Mouse (Mus musculus) lung, embryonic 14.5 days (tissue): ENCODE measurements at regions not wholly inside any gene's neighbourhood (a gene's known extent, or its start where the extent isn't known, plus 50 kb on each side); places are given as distances from the start of the nearest gene placed in this dataset.

Experiments used
- ATAC-seq: fragments of 200-750 bp; cut with Nextera tagmentation; 2 replicates; pipeline ENCODE4 v1.8.0; 2017; ENCODE audit warnings: mild to moderate bottlenecking, moderate TSS enrichment, moderate library complexity; ENCODE audit not compliant: insufficient read depth
- DNase-seq: peaks from one replicate; pipeline ENCODE4 v3.0.0-alpha.2; 2015
- H3K27ac ChIP-seq: fragments of 300-500 bp; sonication (generic); 2 replicates; pipeline ENCODE4 v1.5.1; 2014; ENCODE audit warnings: low read depth, mild to moderate bottlenecking, moderate library complexity
- H3K27me3 ChIP-seq: fragments of 300-500 bp; sonication (generic); 2 replicates; pipeline ENCODE4 v1.6.1; 2014; ENCODE audit warnings: low read length, control low read depth; ENCODE audit not compliant: insufficient read depth
- H3K36me3 ChIP-seq: fragments of 300-500 bp; sonication (generic); 2 replicates; pipeline ENCODE4 v1.6.1; 2014; ENCODE audit warnings: control low read depth; ENCODE audit not compliant: insufficient read depth
- H3K4me1 ChIP-seq: fragments of 300-500 bp; sonication (generic); 2 replicates; pipeline ENCODE4 v1.6.1; 2014; ENCODE audit warnings: antibody characterized with exemption, control low read depth; ENCODE audit not compliant: insufficient read depth
- H3K4me2 ChIP-seq: fragments of 300-500 bp; sonication (generic); 2 replicates; pipeline ENCODE4 v1.6.1; 2014; ENCODE audit warnings: mild to moderate bottlenecking
- H3K4me3 ChIP-seq: fragments of 300-500 bp; sonication (generic); 2 replicates; pipeline ENCODE4 v1.5.1; 2014; ENCODE audit warnings: low read depth, low read length
- H3K9ac ChIP-seq: fragments of 300-500 bp; sonication (generic); 2 replicates; pipeline ENCODE4 v1.6.1; 2014
- H3K9me3 ChIP-seq: fragments of 300-500 bp; sonication (generic); 2 replicates; pipeline ENCODE4 v1.6.1; 2016; ENCODE audit warnings: low read depth, low read length, control low read depth
- CTCF ChIP-seq: IDR thresholded peaks from 2 replicates; pipeline ENCODE4 v1.5.1; 2016; ENCODE audit warnings: antibody characterized with exemption, low read depth
- WGBS: fragments of 180-500 bp; shearing (Covaris S2); extraction: QIAGEN DNeasy Blood & Tissue Kit; methylation state at CpG from one replicate; pipeline ENCODE4 v1.1.7; 2014; 5-methylcytosine and 5-hydroxymethylcytosine counted together

DNA sequence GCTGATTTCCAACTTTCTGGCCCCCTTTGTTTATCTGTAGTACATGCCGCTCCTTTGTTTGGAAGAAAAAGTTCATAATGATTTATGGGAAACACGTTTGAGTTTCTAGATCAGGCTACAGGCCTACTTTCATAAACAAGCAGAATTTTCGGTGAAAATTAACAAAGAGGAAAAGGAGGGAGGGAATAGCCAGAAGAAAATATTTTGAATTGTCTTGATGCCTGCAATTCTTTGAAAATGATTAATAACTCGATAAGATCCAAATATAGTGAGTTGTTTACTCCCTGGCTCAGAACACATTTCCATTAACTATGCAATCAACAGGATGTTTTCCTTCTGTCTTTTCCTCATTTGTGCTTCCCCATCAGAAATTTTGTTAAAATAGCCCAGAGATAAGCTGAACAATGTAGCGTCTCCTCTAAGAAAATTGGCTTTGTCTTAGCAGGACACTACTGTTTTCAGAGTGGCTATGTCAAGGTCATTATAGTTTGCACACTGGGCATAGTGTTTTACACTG, 328.7 kb upstream of the Mmadhc start:
- no peak overlapping the region for H3K27ac ChIP-seq
- DNase-seq (peak; percentile 57), ATAC-seq (no peak; the same call in 1 of the 2 replicates)
- WGBS: 29% methylated on average over 5 of the region's 5 CpGs
- peaks cover 5% of the 10 kb centered on the region; the same call in 1 of the 2 replicates for H3K4me1 ChIP-seq
- no peak overlapping the region for H3K4me3 ChIP-seq
- no peak overlapping the region for H3K9ac ChIP-seq
- no peaks in the 10 kb centered on the region for H3K36me3 ChIP-seq
- no peak for TF ChIP-seq CTCF
- no peaks in the 10 kb centered on the region for H3K27me3 ChIP-seq
- H3K9me3 ChIP-seq: no peaks in the 10 kb centered on the region
- H3K4me2 ChIP-seq: no peak overlapping the region

DNA sequence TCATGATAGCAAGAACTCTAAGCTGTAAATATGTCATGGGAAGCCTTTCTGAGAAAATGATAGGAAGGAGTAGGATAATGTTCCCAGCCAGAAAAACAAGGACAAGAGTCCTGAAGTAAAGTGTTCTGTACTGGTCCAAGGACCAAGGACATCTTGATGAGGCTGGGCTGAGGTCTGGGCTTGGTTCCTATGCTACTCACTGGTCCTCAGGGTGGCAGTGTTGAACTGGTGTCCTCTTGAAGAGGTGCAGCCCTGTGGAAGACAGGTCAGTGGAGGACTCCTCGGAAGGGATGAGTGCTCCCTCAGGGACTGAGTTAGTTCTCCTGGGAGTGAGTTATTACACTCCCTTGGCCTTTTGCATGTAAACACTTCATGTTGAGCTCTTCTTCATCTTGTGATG, 312.5 kb upstream of the Mmadhc start:
- ATAC-seq: peak; percentile 70
- Histone ChIP-seq H3K4me1 (no peaks in the 10 kb centered on the region), H3K9me3 (no peaks in the 10 kb centered on the region), H3K27me3 (no peaks in the 10 kb centered on the region), H3K4me2 (no peak overlapping the region), H3K36me3 (no peaks in the 10 kb centered on the region), H3K4me3 (no peak overlapping the region), H3K27ac (no peak overlapping the region), H3K9ac (no peak overlapping the region)
- DNase-seq: peak; percentile 53
- peak; percentile 50 for TF ChIP-seq CTCF
- 29% methylated on average over 1 of the region's 1 CpGs for WGBS

DNA sequence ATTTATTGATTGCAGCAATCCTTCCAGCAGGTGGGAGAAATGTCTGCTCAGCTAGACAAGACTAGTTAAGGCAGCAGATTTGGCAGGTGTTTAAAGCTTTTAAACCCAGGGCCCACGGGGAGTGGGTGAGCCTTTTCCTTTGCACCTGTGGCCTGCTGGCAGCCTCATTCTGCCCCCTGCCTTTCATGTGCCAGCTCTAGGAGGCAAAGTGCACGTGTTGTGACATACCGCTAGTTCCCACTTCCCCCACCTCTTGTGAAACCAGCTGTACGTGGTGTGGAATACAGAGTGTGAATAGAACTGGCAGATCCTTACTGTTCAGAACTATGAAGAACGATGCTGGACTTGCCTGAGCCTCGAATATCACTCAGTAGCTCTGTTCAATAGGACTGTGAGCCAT, 292.6 kb upstream of the Mmadhc start:
- no peak for DNase-seq
- ATAC-seq: no peak
- H3K27ac ChIP-seq: no peak overlapping the region
- 44% methylated on average over 6 of the region's 6 CpGs for WGBS
- H3K4me2 ChIP-seq: no peak overlapping the region
- no peaks in the 10 kb centered on the region for H3K4me1 ChIP-seq
- TF ChIP-seq CTCF: no peak
- H3K9me3 ChIP-seq: no peaks in the 10 kb centered on the region
- H3K27me3 ChIP-seq: no peaks in the 10 kb centered on the region
- H3K4me3 ChIP-seq: no peak overlapping the region
- H3K9ac ChIP-seq: no peak overlapping the region
- H3K36me3 ChIP-seq: no peaks in the 10 kb centered on the region

DNA sequence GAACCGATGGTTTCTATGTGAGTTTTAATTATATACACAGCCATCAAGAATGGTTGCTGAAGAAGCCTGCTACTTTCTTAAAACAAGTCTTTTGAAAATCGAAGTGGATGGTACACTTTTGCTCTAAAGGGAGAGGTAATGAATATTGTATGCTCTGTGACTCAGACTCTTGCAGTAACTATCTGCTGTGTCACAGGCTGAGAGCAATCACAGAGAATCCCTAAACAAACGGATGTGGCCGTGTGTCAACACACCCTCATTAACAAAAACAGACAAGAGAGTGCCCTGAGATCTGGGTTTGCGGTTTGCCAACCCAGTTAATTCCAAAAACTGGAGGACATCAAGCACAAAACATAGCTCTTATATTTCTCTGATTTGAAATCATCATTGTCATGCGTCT, 292.1 kb upstream of the Mmadhc start:
- ATAC-seq (no peak), DNase-seq (no peak)
- H3K9ac ChIP-seq: no peak overlapping the region
- no peak overlapping the region for H3K27ac ChIP-seq
- no peaks in the 10 kb centered on the region for H3K36me3 ChIP-seq
- no peaks in the 10 kb centered on the region for H3K27me3 ChIP-seq
- no peaks in the 10 kb centered on the region for H3K4me1 ChIP-seq
- WGBS: 54% methylated on average over 6 of the region's 6 CpGs
- H3K4me2 ChIP-seq: no peak overlapping the region
- no peak for TF ChIP-seq CTCF
- no peak overlapping the region for H3K4me3 ChIP-seq
- H3K9me3 ChIP-seq: no peaks in the 10 kb centered on the region

DNA sequence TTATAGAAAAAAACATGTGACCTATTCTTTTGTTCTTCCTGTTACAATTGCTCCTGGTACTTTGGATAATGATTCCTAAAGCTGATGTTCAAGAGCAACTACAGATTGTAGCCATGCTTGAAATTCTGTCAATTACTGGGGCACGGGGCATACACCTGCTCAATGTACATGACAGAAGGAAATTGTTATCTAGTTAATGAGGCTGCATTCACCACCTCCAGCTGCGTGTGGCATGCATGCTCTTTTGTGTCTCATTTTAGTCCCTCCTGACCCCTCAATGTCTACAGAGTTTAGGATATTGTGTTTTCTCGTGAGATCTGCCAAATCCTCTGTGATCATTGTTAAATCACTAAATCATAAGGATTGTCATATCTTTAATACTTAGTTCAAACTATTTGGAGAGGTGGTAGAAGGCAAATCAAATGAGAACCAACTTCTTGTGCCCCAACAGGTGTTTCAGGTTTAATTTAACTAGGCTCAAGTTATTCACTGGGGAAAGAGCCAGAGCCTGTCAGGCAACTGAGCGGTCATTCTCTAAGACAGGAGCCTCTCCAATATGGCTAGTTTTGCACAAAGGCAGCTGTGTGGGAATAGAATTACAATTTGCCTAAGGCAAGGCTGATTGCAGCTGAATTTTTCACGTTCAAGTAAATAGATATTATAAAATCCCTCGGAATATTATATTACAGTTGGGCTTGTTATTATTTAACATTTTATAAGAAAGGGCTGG, 289.9 kb upstream of the Mmadhc start:
- H3K36me3 ChIP-seq: no peaks in the 10 kb centered on the region
- no peak overlapping the region for H3K27ac ChIP-seq
- H3K9me3 ChIP-seq: no peaks in the 10 kb centered on the region
- no peaks in the 10 kb centered on the region for H3K4me1 ChIP-seq
- H3K27me3 ChIP-seq: no peaks in the 10 kb centered on the region
- no peak overlapping the region for H3K9ac ChIP-seq
- WGBS: 72% methylated on average over 6 of the region's 6 CpGs
- H3K4me3 ChIP-seq: no peak overlapping the region
- H3K4me2 ChIP-seq: no peak overlapping the region
- DNase-seq (no peak), ATAC-seq (no peak)
- TF ChIP-seq CTCF: no peak

DNA sequence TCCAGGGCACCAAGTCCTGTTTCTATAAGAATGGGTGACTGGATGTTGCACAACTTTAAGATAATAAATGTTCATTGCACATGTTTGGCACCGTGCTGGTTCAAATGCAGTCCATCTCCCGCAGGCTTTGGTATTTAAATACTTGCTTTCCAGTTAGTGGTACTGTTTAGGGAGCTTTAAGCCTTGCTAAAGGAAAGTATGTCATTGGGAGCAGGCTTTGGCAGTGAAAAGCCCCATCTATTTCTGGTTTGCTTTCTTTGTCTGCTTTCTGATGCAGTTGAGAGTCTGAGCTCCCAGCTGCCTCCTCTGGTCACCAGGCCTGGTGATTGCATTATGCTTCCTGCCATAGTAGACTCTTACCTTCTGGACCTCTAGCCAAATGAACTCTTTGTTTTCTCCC, 283.0 kb upstream of the Mmadhc start:
- TF ChIP-seq CTCF: no peak
- Histone ChIP-seq H3K4me1 (no peaks in the 10 kb centered on the region), H3K27ac (no peak overlapping the region), H3K9ac (no peak overlapping the region), H3K9me3 (no peaks in the 10 kb centered on the region), H3K36me3 (no peaks in the 10 kb centered on the region), H3K4me3 (no peak overlapping the region), H3K27me3 (no peaks in the 10 kb centered on the region), H3K4me2 (no peak overlapping the region)
- DNase-seq: peak; percentile 52
- ATAC-seq: no peak; the same call in 1 of the 2 replicates
- 41% methylated on average over 2 of the region's 2 CpGs for WGBS

DNA sequence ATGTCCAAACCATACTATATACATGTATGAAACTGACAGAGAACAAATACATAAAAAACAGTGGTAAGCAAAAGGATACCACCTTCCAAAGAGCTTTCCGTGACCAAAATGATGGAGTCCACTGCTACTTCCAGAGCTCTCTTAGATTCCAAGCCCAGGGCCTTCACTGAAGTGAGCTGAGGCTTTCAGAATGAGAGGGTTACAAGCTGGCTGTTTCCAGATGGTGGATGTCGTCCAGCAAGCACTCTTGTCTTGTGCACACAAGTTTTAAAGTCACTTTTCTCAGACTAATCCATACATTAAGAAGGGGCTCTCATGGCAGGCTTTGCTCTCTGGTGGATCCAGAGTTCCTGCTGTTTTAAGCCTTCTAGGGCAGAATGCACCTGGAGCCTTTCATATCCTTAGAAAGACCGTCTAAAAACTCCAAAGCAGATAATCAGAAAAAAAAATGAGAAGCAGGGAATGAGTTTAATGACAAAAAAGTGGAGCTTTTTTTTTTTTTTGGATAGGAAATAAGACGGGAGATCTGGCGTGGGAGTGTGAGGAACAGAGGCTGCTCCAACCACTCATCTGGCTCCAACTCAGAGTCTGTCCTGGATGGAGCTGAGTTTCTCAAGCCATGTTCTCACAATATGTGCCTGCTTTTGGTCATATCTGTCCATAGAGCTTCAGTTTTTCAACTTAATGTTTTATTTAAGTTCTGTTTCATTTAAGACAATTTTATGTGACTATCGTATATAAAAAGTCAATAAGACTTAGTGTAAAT, 281.9 kb upstream of the Mmadhc start:
- Histone ChIP-seq H3K27ac (peak overlapping the region; percentile 27; the same call in 1 of the 2 replicates), H3K9me3 (no peaks in the 10 kb centered on the region), H3K27me3 (no peaks in the 10 kb centered on the region), H3K9ac (no peak overlapping the region), H3K4me1 (no peaks in the 10 kb centered on the region; the same call in 1 of the 2 replicates), H3K4me3 (no peak overlapping the region), H3K4me2 (no peak overlapping the region), H3K36me3 (no peaks in the 10 kb centered on the region)
- ATAC-seq: no peak; the same call in 1 of the 2 replicates
- TF ChIP-seq CTCF: no peak
- 38% methylated on average over 6 of the region's 6 CpGs for WGBS
- peak; percentile 75 for DNase-seq
